Mouse (Mus musculus) midbrain, embryonic 14.5 days (tissue): ENCODE measurements at regions not wholly inside any gene's neighbourhood (a gene's known extent, or its start where the extent isn't known, plus 50 kb on each side); places are given as distances from the start of the nearest gene placed in this dataset.
A peak's percentile ranks its signal among the peaks of the same experiment; 100 is the strongest.

Source experiments
- ATAC-seq: fragments of 200-750 bp; cut with Nextera tagmentation; 2 replicates; pipeline ENCODE4 v1.8.0; 2017; ENCODE audit warnings: moderate number of reproducible peaks, moderate library complexity; ENCODE audit not compliant: low FRiP score, low TSS enrichment
- DNase-seq: peaks from one replicate; pipeline ENCODE4 v3.0.0-alpha.2; 2015
- H3K27ac ChIP-seq: fragments of 300-500 bp; sonication (generic); replicated peaks from 2 replicates; pipeline ENCODE4 v1.5.1; 2014; ENCODE audit warnings: mild to moderate bottlenecking, low read depth, low read length, moderate library complexity
- H3K27me3 ChIP-seq: fragments of 300-500 bp; sonication (generic); 2 replicates; pipeline ENCODE4 v1.6.1; 2014; ENCODE audit warnings: low read length, control low read depth, mixed read lengths; ENCODE audit not compliant: control insufficient read depth, insufficient read depth
- H3K36me3 ChIP-seq: fragments of 300-500 bp; sonication (generic); 2 replicates; pipeline ENCODE4 v1.6.1; 2014; ENCODE audit warnings: low read length, control low read depth; ENCODE audit not compliant: control insufficient read depth, insufficient read depth
- H3K4me1 ChIP-seq: fragments of 300-500 bp; sonication (generic); 2 replicates; pipeline ENCODE4 v1.6.1; 2014; ENCODE audit warnings: mild to moderate bottlenecking, antibody characterized with exemption, low read length, control low read depth; ENCODE audit not compliant: control insufficient read depth, insufficient read depth
- H3K4me2 ChIP-seq: fragments of 300-500 bp; sonication (generic); 2 replicates; pipeline ENCODE4 v1.6.1; 2014; ENCODE audit warnings: mild to moderate bottlenecking, low read length, moderate library complexity
- H3K4me3 ChIP-seq: fragments of 300-500 bp; sonication (generic); replicated peaks from 2 replicates; pipeline ENCODE4 v1.5.1; 2014; ENCODE audit warnings: low read depth, low read length
- H3K9ac ChIP-seq: fragments of 300-500 bp; sonication (generic); replicated peaks from 2 replicates; pipeline ENCODE4 v1.6.1; 2014; ENCODE audit warnings: mild to moderate bottlenecking, low read length, moderate library complexity
- H3K9me3 ChIP-seq: fragments of 300-500 bp; sonication (generic); 2 replicates; pipeline ENCODE4 v1.6.1; 2016; ENCODE audit warnings: low read length, control low read depth, mixed read lengths; ENCODE audit not compliant: control insufficient read depth
- WGBS: fragments of 180-500 bp; shearing (Covaris S2); extraction: QIAGEN DNeasy Blood & Tissue Kit; methylation state at CpG from one replicate; pipeline ENCODE4 v1.1.7; 2014; 5-methylcytosine and 5-hydroxymethylcytosine counted together

DNA sequence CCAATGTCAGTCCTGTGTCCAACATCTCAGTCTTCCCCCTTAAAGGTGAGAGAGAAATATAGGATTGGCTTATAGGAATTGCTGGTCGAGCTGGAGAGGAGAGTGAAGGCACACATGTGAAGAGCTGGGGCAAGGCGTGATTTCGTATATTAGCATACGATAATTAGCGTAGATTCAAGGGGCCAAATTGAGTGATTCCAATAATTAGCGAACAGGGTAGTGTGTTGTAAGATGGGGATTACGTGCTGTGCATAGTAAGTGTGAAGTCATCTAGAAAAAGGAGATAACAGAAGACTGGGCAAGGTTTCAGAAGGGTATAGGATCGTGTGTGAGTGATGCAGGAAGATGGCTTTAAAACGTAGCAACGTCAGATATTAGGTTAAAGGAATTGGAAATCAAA lies 147.6 kb upstream of the Auts2 start:
- ATAC-seq (no peak), DNase-seq (peak; percentile 7)
- 84% methylated on average over 10 of the region's 10 CpGs for WGBS
- Histone ChIP-seq H3K9me3 (peaks cover 5% of the 10 kb centered on the region; the same call in 1 of the 2 replicates), H3K27me3 (no peaks in the 10 kb centered on the region), H3K4me3 (no peak overlapping the region), H3K4me1 (no peaks in the 10 kb centered on the region), H3K27ac (no peak overlapping the region), H3K9ac (no peak overlapping the region), H3K36me3 (no peaks in the 10 kb centered on the region), H3K4me2 (no peak overlapping the region)

DNA sequence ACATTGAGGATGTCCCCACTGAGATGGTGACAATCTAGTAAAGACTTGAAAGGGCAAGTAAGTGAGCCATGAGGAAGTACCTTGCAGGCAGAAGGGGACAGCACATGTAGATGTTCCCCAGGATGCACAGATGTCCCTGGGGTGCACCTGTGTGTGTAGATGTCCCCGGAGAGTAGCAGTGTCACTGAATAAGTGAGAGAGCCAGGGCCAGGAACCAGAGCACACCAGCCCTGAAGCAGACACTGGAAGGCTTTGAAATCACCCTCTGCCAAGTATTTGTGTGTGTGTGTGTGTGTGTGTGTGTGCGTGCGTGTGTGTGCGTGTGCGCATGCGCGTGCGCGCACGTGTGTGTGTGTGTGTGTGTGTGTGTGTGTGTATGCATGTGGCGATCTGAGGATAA lies 132.1 kb upstream of the Auts2 start:
- Histone ChIP-seq H3K36me3 (no peaks in the 10 kb centered on the region), H3K4me3 (no peak overlapping the region), H3K9ac (no peak overlapping the region), H3K9me3 (no peaks in the 10 kb centered on the region), H3K27ac (no peak overlapping the region), H3K4me2 (no peak overlapping the region), H3K27me3 (no peaks in the 10 kb centered on the region), H3K4me1 (peaks cover 5% of the 10 kb centered on the region; the same call in 1 of the 2 replicates)
- no peak for ATAC-seq
- no peak for DNase-seq
- 98% methylated on average over 11 of the region's 11 CpGs for WGBS

DNA sequence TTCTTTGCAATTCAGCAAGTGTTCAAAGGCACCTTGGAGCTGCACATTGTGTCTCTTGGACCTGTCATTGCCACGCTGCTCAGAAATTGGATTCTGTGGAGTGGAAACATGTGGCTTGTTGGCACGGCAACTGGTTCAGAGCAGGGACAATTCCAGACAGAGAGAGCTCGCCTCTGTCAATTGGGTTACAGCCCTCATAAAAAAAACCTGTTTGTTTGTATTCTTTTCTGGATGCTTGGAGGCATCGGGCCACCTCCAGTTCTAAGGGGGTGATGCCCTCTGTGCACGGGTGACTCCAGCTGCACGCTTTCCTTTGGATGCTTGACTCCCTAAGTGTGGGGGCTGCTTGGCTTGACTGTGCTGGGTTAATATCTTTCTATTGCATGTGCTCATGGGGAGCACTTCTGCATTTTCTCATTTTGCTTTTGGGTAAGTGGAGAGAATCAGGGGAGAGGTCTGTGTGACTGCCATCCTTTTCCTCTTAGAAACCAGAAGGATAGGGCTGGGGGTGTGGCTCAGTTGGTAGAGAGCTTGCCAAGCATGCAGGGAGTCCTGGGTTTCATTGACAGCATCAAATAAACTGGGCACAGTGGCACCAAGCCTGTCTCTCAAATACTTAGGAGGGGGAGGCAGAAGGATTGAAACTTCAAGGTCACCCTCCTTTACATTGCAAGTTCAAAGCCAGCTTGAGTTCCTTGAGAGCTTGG lies 130.6 kb upstream of the Auts2 start:
- ATAC-seq (no peak), DNase-seq (peak; percentile 57)
- Histone ChIP-seq H3K9ac (no peak overlapping the region; the same call in 1 of the 2 replicates), H3K27me3 (no peaks in the 10 kb centered on the region), H3K27ac (no peak overlapping the region), H3K9me3 (no peaks in the 10 kb centered on the region), H3K4me2 (no peak overlapping the region), H3K4me3 (no peak overlapping the region), H3K4me1 (peaks cover 5% of the 10 kb centered on the region; the same call in 1 of the 2 replicates), H3K36me3 (no peaks in the 10 kb centered on the region)
- 12% methylated on average over 6 of the region's 6 CpGs for WGBS

DNA sequence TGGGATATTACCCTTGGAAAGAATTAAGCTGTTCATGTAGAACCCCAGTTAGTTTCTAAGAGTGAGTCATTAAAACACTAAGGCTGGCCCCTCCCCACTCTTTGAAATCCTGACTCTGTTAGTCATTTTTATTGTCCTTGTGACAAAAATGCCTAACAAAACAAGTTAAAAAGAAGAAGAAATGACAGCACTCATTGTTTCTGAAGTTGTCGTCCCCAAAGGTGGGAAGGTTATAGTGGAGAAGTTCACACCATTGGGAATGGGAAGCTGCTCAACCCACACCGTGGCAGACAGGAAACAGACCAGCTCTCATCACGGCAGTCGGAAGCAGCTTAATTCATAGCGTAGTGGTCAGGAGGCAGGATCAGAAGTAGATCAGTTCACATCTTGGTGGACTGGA lies 128.4 kb upstream of the Auts2 start:
- DNase-seq: no peak
- H3K27ac ChIP-seq: no peak overlapping the region
- no peaks in the 10 kb centered on the region for H3K27me3 ChIP-seq
- ATAC-seq: no peak
- H3K9ac ChIP-seq: no peak overlapping the region
- no peak overlapping the region for H3K4me3 ChIP-seq
- H3K9me3 ChIP-seq: no peaks in the 10 kb centered on the region
- no peaks in the 10 kb centered on the region for H3K36me3 ChIP-seq
- H3K4me1 ChIP-seq: peaks cover 5% of the 10 kb centered on the region; the same call in 1 of the 2 replicates
- whole genome bisulfite sequencing: 73% methylated on average over 5 of the region's 5 CpGs
- H3K4me2 ChIP-seq: no peak overlapping the region

DNA sequence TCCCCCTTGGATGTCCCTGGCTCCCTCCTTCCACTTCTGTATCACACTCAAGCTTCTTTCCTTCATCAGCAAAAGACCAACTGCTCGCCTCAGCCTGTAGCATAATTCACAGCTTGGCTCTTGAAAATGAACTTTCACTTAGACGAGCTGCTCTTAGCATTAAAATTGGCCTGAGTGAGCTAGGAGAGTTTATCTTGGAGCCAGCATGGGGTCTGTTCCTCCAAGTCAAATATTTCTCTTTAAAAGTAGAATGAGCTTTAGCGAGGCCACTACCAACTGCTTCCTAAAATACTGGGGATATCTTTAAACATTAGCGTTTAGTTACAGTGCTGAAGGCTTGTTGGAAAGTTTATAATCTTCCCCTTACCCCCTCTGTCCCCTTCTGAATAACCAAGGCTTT lies 124.2 kb upstream of the Auts2 start:
- no peak overlapping the region for H3K4me2 ChIP-seq
- DNase-seq (peak; percentile 28), ATAC-seq (no peak)
- H3K9ac ChIP-seq: no peak overlapping the region
- H3K4me1 ChIP-seq: no peaks in the 10 kb centered on the region
- no peaks in the 10 kb centered on the region for H3K36me3 ChIP-seq
- no peaks in the 10 kb centered on the region for H3K9me3 ChIP-seq
- no peak overlapping the region for H3K27ac ChIP-seq
- no peak overlapping the region for H3K4me3 ChIP-seq
- WGBS: 56% methylated on average over 4 of the region's 4 CpGs
- H3K27me3 ChIP-seq: no peaks in the 10 kb centered on the region

DNA sequence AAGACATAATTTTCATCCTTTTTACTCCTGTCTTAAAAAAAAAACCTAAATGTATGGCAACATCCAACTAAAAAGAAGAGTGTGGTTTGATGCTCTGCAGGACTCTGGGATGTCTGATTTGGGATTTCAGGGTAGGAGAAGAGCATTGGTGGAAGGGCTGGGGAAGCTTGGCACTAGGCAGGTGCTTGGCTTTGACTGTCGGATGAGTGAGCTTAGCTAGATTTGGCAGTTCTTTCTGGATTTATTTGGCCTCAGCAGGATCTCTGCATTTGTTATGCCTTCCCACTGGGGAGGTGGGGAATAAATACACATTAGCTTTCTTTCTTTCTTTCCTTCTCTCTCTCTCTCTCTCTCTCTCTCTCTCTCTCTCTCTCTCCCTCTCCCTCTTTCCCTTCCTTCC lies 118.1 kb upstream of the Auts2 start:
- WGBS: 61% methylated on average over 1 of the region's 1 CpGs
- Histone ChIP-seq H3K9ac (no peak overlapping the region), H3K27ac (no peak overlapping the region), H3K4me3 (no peak overlapping the region), H3K9me3 (no peaks in the 10 kb centered on the region), H3K4me2 (no peak overlapping the region), H3K27me3 (no peaks in the 10 kb centered on the region), H3K36me3 (no peaks in the 10 kb centered on the region), H3K4me1 (no peaks in the 10 kb centered on the region)
- ATAC-seq: no peak
- peak; percentile 19 for DNase-seq

DNA sequence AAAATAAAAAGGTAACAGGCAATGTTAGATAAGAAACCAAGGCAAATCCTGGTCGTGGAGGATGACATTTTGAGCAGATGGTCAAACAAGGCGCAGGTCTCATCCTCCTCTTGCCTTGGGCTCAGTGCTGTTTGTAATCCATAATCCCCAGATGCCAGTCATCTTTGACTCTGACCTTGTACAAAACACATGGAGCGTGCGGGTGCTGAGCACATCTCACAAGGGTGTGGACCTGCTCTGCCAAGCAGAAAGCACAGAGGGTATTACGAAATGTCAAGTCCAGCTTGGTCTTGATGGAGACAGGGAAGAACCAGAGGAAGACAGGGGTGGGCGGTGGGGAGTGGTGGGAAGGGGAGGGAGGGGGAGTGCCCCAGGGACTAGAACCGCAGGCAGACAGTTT lies 116.9 kb upstream of the Auts2 start:
- no peak overlapping the region for H3K4me2 ChIP-seq
- H3K4me3 ChIP-seq: no peak overlapping the region
- ATAC-seq (no peak), DNase-seq (no peak)
- no peak overlapping the region for H3K27ac ChIP-seq
- H3K27me3 ChIP-seq: no peaks in the 10 kb centered on the region
- 68% methylated on average over 7 of the region's 7 CpGs for WGBS
- H3K4me1 ChIP-seq: no peaks in the 10 kb centered on the region
- no peak overlapping the region for H3K9ac ChIP-seq
- H3K9me3 ChIP-seq: no peaks in the 10 kb centered on the region
- no peaks in the 10 kb centered on the region for H3K36me3 ChIP-seq

DNA sequence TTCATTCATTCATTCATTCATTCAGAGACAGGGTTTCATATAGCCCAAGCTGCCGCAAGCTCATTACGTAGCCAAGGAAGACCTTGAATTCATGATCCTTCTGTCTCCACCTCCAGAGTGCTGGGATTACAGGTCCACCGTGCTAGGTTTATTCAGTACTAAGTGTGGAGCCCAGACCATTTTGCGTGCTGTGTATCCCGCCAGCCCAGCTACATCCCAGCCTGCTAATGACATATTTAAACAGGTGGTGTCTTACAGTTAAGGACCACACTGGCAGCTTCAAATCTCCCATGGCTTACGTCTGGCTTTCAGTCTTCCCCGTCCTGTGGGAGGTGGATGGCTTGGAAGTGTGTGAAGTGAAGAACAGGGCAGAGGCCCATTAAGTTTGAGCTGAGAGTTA lies 111.2 kb upstream of the Auts2 start:
- WGBS: 93% methylated on average over 7 of the region's 7 CpGs
- no peaks in the 10 kb centered on the region for H3K27me3 ChIP-seq
- H3K4me3 ChIP-seq: no peak overlapping the region
- no peak overlapping the region for H3K27ac ChIP-seq
- no peaks in the 10 kb centered on the region for H3K9me3 ChIP-seq
- no peaks in the 10 kb centered on the region for H3K4me1 ChIP-seq
- H3K9ac ChIP-seq: no peak overlapping the region
- DNase-seq (no peak), ATAC-seq (no peak)
- no peak overlapping the region for H3K4me2 ChIP-seq
- no peaks in the 10 kb centered on the region for H3K36me3 ChIP-seq

DNA sequence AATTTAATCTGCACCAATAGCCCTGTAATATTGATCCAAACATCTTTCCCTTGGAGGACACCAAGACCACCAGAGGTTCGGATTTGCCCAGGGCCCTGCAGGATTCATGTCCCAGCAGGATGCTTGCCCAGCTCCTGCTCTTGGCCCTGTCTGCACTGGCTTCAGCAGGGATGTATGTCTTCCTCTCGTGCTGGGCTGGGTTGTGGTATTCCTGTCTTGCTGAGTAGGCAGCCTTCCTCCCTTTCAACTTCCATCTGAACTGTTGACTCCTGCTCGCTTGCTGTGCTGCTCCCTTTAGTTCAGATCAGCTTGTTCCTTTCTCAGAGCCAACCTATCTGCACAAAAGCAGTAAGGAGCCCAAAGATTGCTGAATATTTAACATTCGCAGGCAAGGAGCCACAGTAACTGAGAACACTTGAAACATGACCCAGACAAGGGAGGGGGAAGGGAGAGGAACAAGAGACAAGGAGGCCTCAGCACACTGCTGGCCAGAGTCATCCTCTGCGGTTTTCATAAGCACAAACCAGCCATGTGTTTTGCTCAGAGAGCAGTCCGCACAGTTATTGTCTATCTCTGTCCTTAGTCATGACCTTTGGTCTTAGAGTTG lies 110.7 kb upstream of the Auts2 start:
- H3K36me3 ChIP-seq: no peaks in the 10 kb centered on the region
- no peak overlapping the region for H3K9ac ChIP-seq
- H3K4me3 ChIP-seq: no peak overlapping the region
- no peaks in the 10 kb centered on the region for H3K27me3 ChIP-seq
- 46% methylated on average over 6 of the region's 6 CpGs for WGBS
- H3K4me2 ChIP-seq: no peak overlapping the region
- no peak overlapping the region for H3K27ac ChIP-seq
- DNase-seq (peak; percentile 20), ATAC-seq (no peak)
- H3K9me3 ChIP-seq: no peaks in the 10 kb centered on the region
- no peaks in the 10 kb centered on the region for H3K4me1 ChIP-seq
